Mouse (Mus musculus) neural tube, embryonic 14.5 days (tissue): Measurements from ENCODE around the gene Klrc3. TPM values are rescaled to one million over a fixed set of nuclear protein-coding genes. Genes with fewer than 3 reads are reported as not detected.

Source experiments
- ATAC-seq: fragments of 200-750 bp; cut with Nextera tagmentation; 2 replicates; pipeline ENCODE4 v1.8.0; 2017; ENCODE audit warnings: low read depth, mild to moderate bottlenecking, moderate TSS enrichment, moderate library complexity
- H3K27ac ChIP-seq: fragments of 300-500 bp; sonication (generic); 2 replicates; pipeline ENCODE4 v1.5.1; 2014; ENCODE audit warnings: low read depth, mild to moderate bottlenecking, control low read depth, low read length, moderate library complexity, mixed read lengths
- H3K27me3 ChIP-seq: fragments of 300-500 bp; sonication (generic); 2 replicates; pipeline ENCODE4 v1.6.1; 2014; ENCODE audit warnings: low read length; ENCODE audit not compliant: control insufficient read depth, insufficient read depth
- H3K36me3 ChIP-seq: fragments of 300-500 bp; sonication (generic); 2 replicates; pipeline ENCODE4 v1.6.1; 2014; ENCODE audit warnings: low read length, mixed read lengths; ENCODE audit not compliant: control insufficient read depth, insufficient read depth
- H3K4me1 ChIP-seq: fragments of 300-500 bp; sonication (generic); 2 replicates; pipeline ENCODE4 v1.6.1; 2014; ENCODE audit warnings: low read length; ENCODE audit not compliant: control insufficient read depth, insufficient read depth
- H3K4me2 ChIP-seq: fragments of 300-500 bp; sonication (generic); 2 replicates; pipeline ENCODE4 v1.6.1; 2014; ENCODE audit warnings: mild to moderate bottlenecking, low read depth, low read length, control low read depth
- H3K4me3 ChIP-seq: fragments of 300-500 bp; sonication (generic); 2 replicates; pipeline ENCODE4 v1.5.1; 2014; ENCODE audit warnings: low read depth, low read length, control low read depth, mixed read lengths
- H3K9ac ChIP-seq: fragments of 300-500 bp; sonication (generic); replicated peaks from 2 replicates; pipeline ENCODE4 v1.6.1; 2014; ENCODE audit warnings: low read depth, mild to moderate bottlenecking, control low read depth, low read length, mixed read lengths
- H3K9me3 ChIP-seq: fragments of 300-500 bp; sonication (generic); 2 replicates; pipeline ENCODE4 v1.6.1; 2016; ENCODE audit warnings: low read length; ENCODE audit not compliant: control insufficient read depth
- WGBS: fragments of 180-500 bp; shearing (Covaris S2); extraction: QIAGEN DNeasy Blood & Tissue Kit; methylation state at CpG from one replicate; pipeline ENCODE4 v1.1.7; 2014; 5-methylcytosine and 5-hydroxymethylcytosine counted together
- microRNA-seq: library from miRNA; unstranded; fragments of <30 nt; microRNA quantifications from one replicate; pipeline ENCODE4, GENCODE M21; 2016
- polyA plus RNA-seq: library from polyadenylated mRNA; unstranded; fragments of >200 nt; fragmentation: Nextera tagmentation; extraction: Ambion mirVana; gene quantifications from 2 replicates; pipeline ENCODE4 v1.2.1, GENCODE M21; 2014

Klrc3 gene
- polyA plus RNA-seq, 1 experiment from 2014 or later = not detected

GRCm38 (mm10) chr6:129591508-129591907 is 51.6 kb downstream of the Klrc3 start, which contains the start of gene Klrd1:
Gene Klrd1, plus strand, starts transcription at chr6:129591782.
- Histone ChIP-seq H3K27me3 (no peaks in the 10 kb centered on the region), H3K36me3 (no peaks in the 10 kb centered on the region), H3K9me3 (no peaks in the 10 kb centered on the region), H3K9ac (no peak within 1 kb of the TSS), H3K4me3 (no peak within 1 kb of the TSS), H3K4me1 (no peaks in the 10 kb centered on the region), H3K27ac (no peak within 1 kb of the TSS), H3K4me2 (no peak within 1 kb of the TSS)
- no peak for ATAC-seq
- WGBS = 82% methylated on average over 3 of the region's 3 CpGs

Small RNAs within 50 kb of the gene (microRNA-seq; reads per million reads assigned to microRNA genes)
- gene Mir680-1 = not detected

Other genes with a start within 250 kb of the Klrc3 start
- gene Clec1b, start 246.0 kb downstream of the Klrc3 start, polyA plus RNA-seq = 0.54 and 0.88 TPM in 2 replicates
- gene Clec9a, start 234.5 kb downstream of the Klrc3 start, polyA plus RNA-seq = 0.10 and 0.17 TPM in 2 replicates
- gene Clec1a, start 191.3 kb downstream of the Klrc3 start, polyA plus RNA-seq = 0.87 and 1.6 TPM in 2 replicates
- not detected in 2 replicates for gene Olr1, start 136.2 kb downstream of the Klrc3 start, polyA plus RNA-seq
- gene Tmem52b, start 130.8 kb downstream of the Klrc3 start, polyA plus RNA-seq = 0.33 TPM in 1 of 2 replicates, not detected in the other
- 60.2 and 60.6 TPM in 2 replicates for gene Gabarapl1, start 110.2 kb downstream of the Klrc3 start, polyA plus RNA-seq
- gene Klre1, start 65.4 kb downstream of the Klrc3 start, polyA plus RNA-seq = not detected in 2 replicates
- gene Klrd1, start 51.6 kb downstream of the Klrc3 start, polyA plus RNA-seq = not detected in 2 replicates
- 0.19 and 0.43 TPM in 2 replicates for gene Klrk1, start 19.5 kb downstream of the Klrc3 start, polyA plus RNA-seq
- not detected in 2 replicates for gene Klrc2, start 17.4 kb upstream of the Klrc3 start, polyA plus RNA-seq
- not detected in 2 replicates for gene Klrc1, start 35.6 kb upstream of the Klrc3 start, polyA plus RNA-seq
- 0.33 TPM in 1 of 2 replicates, not detected in the other for gene Klri1, start 73.8 kb upstream of the Klrc3 start, polyA plus RNA-seq
- gene Klri2, start 97.1 kb upstream of the Klrc3 start, polyA plus RNA-seq = not detected in 2 replicates
- not detected in 2 replicates for gene Gm156, start 140.9 kb upstream of the Klrc3 start, polyA plus RNA-seq
- not detected in 2 replicates for gene Gm17631, start 219.3 kb upstream of the Klrc3 start, polyA plus RNA-seq
- not detected in 2 replicates for gene Klra17, start 233.3 kb upstream of the Klrc3 start, polyA plus RNA-seq